Mouse (Mus musculus) adrenal gland, postnatal 10 days (tissue): Measurements from ENCODE around the gene Slc8a3. TPM values are rescaled to one million over a fixed set of nuclear protein-coding genes. Genes with fewer than 3 reads are reported as not detected.
"Not testable (repeated sequence)": the region's sequence is repeated elsewhere in the genome, so short reads cannot be mapped to it uniquely, and the experiment has no call there.

Source experiments
- DNase-seq: peaks from one replicate; pipeline ENCODE4 v3.0.0; 2021; ENCODE audit warnings: mixed read lengths
- long read RNA-seq, 2 experiments: library from polyadenylated mRNA; stranded (forward); transcript quantifications; one replicate each; pipeline ENCODE4 v2.0.0; 2021
- total RNA-seq, 2 experiments: library from RNA; stranded (reverse); gene quantifications; 2 replicates each; pipeline ENCODE4 v1.2.3; 2021

Gene Slc8a3
- 1 to 10 TPM; 1.9 to 2.3 TPM for total RNA-seq
- long read RNA-seq, experiment 1, partial matches to known transcripts = 0 of 1 reads
- long read RNA-seq, experiment 1, other reads (novel, unspliced or antisense) = 1 of 1 reads
- long read RNA-seq, experiment 2, partial matches to known transcripts = 0 of 2 reads
- long read RNA-seq, experiment 2, other reads (novel, unspliced or antisense) = 2 of 2 reads

- peak; percentile 39 for DNase-seq
Measured at GRCm38 (mm10) chr12:81332875-81333421, at the start of gene Slc8a3. Slc8a3 (minus strand) TSS chr12:81333180.

DNA sequence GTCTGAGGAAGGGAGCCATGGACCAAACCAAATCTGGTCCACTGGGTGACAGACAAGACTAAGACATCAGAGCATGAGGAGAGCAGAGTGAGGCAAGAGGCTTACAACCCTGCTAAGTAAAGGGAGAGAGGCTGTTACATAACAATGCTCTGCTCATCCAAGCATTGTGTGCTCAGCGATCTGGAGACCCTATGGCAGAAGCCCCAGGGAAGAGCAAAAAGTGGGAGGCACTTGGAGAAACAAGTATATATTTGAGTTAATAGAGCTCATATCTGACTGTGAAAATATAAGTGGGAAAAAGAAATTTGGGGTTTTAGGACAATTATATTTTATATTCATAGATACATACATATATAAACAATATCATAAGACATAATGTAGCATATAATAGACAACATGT is 46.4 kb upstream of the Slc8a3 start, which contains the start of gene Gm4787:
TSS of gene Gm4787 (minus strand) at position 101 of the 400 bp plus-strand sequence.
- DNase-seq = not testable (repeated sequence)

DNA sequence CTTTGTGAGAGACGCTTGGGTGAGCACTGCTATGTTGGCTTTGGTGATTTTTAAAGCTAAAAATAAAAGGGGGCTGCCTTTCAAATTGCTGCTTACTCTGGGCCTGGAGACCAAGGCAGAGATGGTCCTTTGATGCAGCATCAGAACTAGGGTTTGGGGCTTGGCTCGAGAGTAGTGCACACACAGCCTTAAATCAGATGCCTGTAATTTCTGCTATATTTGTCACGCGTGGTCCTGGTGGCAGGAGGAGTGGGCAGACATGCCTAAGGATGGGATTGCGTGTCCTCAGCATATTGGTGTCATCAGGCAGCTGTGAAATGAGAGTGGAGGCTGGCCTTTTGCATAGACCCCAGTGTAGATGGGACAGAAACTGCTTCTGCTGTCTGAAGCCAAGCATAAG is 861 bp upstream of the Slc8a3 start:
- DNase-seq = no peak

GRCm38 (mm10) chr12:81331937-81332874 is 774 bp downstream of the Slc8a3 start:
- peak; percentile 37 for DNase-seq

DNA sequence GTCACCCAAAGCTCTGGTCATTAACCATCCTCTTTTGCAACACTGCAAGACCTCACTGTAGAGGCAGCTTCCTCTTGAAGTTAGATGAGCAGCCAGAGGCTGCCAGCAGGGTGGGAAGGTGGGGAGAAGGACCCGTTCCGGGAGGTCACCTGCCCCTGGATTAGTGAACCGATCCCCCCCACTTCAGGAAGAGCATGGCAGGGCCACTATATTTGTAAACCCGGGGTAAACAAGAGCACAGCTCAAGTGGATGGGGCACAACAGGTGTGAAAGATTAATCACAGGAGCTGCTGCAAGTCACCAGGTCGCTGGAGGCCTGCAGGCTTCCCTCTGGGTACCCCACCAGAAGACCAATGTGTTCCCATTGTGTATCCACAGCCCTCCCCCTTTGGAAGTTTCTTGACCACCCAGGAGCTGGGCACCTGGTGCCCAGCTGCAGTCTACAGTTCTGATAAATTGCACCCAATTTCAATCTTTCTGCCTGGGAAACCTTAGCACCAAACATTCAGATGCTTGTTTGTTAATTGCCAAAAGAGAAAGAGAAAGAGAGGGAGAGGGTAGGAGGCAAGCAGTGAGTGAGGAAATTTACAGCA is 1.8 kb downstream of the Slc8a3 start:
- DNase-seq = no peak

GRCm38 (mm10) chr12:81324991-81325390 is 8.0 kb downstream of the Slc8a3 start:
- no peak for DNase-seq

DNA sequence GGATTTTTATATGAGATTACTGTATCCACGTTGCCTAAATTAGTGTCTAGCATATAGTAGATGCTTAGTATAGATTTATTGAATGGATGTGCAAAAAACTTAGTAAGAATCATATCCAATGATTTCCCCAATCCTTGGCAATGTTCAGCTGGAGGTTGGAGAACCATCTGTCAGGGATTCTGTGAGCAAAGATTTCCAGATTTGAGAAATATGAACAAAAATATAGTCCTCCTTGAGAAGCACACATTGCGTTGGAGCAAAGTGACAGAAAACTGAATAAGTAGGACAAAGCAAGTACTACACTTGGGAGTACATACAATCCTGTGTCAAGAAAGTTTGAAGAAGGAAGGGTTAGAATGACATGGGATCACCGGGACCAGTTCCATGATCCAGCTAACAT is 8.9 kb downstream of the Slc8a3 start:
- no peak for DNase-seq

GRCm38 (mm10) chr12:81321021-81321420 is 12.0 kb downstream of the Slc8a3 start:
- no peak for DNase-seq

DNA sequence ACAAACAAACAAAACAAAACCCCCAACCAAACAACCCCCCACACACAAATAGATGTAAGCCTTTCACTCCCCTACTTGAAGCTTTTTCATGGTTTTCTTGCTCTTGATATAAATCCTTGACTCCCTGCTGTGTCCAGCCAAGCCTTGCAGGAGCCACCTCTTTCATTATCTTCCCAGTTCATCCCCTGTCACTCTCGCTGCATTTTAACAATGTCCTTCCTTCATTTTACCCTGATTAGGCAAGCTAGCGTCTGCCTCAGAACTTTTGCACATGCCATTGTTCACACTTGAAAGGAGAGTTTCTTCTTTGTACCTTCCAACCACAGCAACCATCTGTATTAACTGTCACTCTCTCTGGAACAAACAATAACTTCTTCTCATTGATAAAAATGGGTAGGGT is 15.2 kb downstream of the Slc8a3 start:
- no peak for DNase-seq

GRCm38 (mm10) chr12:81315953-81316352 is 17.0 kb downstream of the Slc8a3 start:
- DNase-seq = no peak

DNA sequence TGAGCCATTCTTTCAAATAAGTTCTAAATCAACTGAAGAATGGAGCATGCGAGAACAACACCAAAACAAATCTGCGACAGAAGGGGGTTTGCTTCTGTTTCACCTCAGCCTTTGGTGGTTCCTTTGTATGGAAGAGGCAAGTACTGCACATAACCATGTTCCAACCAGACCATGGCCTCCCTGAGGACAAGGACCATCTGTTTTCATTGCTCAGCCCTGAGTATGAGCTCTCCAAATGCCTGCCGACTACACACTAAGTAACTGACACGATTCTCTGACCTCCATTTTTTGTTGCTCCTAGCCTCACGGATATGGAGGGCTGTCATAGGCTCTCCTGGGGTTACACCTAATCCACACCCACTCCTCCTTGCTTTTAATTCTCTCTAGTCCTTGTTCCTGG is 29.4 kb downstream of the Slc8a3 start:
- no peak for DNase-seq

DNA sequence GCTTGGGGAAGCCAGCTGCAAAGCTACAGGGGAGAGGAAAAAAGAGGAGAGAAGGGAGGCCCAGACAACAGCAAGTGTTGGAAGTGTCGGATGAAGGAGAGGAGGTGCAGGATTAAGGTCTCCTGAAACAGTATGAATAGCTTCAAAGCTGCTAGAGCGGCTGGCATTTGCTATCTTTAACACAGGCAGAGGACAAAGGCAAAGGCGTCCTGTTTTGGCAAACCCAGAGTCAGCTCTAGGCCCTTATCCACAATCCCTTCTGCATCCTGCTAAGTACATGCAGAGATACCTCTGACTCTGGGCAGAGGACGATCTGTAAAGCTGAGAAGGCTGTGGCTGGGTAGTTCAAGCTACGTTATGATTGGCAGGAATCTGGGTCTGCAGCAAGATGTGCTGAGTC is 38.4 kb downstream of the Slc8a3 start:
- no peak for DNase-seq

- no peak for DNase-seq
Measured at GRCm38 (mm10) chr12:81278031-81278430, 54.9 kb downstream of the Slc8a3 start.

- DNase-seq = no peak
Measured at GRCm38 (mm10) chr12:81274616-81275015, 58.4 kb downstream of the Slc8a3 start.

DNA sequence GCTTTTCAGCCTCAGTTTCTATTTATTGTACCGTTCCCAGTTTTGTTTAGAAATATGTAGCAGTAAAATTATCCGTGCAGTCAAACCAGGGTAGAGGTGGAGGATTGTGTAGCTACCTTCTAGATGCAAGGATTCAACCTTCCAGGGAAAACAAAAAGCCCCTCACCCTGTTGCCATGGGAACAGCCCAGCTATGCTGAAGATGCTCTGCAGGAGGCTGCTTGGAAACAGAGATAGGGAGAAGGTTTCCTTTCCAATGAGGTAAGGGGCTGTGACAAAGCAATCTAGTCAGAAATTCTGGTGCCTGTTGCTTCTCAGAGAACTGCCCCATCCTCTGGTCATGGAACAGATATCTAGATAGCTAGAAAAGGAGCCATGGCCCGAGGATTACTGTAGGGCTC is 59.6 kb downstream of the Slc8a3 start:
- no peak for DNase-seq

GRCm38 (mm10) chr12:81269246-81269645 is 63.7 kb downstream of the Slc8a3 start:
- DNase-seq = no peak

DNA sequence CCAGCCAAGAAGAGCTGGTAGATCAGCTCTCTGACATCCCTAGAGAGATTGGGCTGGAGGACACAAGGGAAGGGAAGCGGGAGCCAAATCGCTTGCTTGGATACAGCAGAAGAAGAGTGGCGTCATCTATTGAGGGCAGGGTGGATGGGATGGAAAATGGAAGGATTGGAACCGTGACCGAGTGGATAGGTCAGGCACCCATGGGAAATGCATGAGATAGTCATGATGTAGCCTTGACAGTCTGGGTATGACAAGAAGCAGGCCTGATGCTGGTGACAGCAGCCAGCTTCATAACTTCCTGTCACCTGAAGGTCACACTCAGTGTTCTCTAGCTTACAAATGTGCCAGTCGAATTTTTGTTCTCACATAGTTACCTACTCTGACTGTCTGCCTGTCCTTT is 70.2 kb downstream of the Slc8a3 start:
- DNase-seq = no peak

DNA sequence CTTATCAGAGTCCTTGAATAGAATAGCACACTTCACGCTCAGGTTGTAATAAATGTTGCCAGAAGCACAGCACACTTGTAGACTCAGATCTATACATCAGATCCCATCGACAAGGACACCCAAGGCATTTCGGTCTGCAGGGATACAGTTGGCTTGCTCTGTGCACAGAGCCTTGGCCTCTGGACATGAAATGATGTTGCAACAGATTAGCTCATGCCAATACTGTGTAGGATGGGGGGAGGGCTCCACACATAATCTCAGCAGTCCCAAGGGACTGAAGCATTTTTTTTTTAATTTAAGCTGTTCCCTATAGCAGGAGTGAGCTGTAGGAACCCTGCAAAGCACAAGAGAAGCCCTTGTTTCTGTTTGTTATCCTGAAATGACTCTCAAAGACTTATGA is 74.8 kb downstream of the Slc8a3 start:
- peak; percentile 14 for DNase-seq

- DNase-seq = no peak
Measured at GRCm38 (mm10) chr12:81245411-81245810, 87.6 kb downstream of the Slc8a3 start.

- no peak for DNase-seq
Measured at GRCm38 (mm10) chr12:81244954-81245353, 88.0 kb downstream of the Slc8a3 start.

DNA sequence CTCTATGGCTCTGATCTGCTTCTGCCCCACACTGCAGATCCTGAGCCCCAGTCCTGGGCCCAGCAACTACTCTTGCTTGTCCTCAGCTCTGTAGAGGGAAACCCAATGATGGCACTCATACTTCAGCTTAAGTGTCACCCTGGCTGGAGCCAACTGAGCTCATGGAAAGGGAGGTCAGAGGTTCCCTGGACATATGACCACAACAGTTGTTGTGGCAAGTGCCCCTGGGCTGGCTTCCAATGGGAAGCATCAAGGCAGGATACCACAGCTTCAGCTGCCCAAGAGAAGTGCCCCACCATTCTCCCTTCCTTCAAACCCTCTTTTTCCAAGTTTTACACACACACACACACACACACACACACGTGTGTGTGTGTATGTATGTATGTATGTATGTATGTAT is 88.5 kb downstream of the Slc8a3 start:
- no peak for DNase-seq

DNA sequence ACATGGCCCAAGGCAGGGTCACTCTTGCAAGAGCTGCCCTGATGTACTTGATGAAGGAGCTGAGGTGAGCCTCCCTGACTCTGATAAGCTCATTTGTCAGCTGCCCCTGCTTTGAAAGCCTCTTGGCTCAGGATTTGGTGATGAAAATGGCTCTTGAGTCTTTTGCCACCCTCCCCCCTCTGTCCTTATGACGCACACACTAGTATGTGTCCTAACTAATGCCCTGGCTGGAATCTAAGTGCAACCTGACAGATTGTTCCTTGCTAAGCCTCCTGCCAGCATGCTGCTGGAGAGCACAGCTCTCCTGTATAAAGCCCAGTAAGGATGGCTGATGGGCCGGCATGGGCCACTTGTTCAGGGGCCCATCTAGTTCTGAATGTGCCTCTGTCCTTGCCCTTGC is 91.3 kb downstream of the Slc8a3 start:
- DNase-seq = no peak

GRCm38 (mm10) chr12:81241096-81241495 is 91.9 kb downstream of the Slc8a3 start:
- DNase-seq = no peak
